Mouse (Mus musculus) frontal cortex, postnatal 10 days (tissue): ENCODE measurements around the gene Gmds.

Experiments used
- DNase-seq, 2 experiments: peaks; one replicate each; pipeline ENCODE4 v3.0.0; 2022; ENCODE audit warnings: low spot score in 2 of 2, mixed read lengths in 1 of 2

Gmds gene

DNA sequence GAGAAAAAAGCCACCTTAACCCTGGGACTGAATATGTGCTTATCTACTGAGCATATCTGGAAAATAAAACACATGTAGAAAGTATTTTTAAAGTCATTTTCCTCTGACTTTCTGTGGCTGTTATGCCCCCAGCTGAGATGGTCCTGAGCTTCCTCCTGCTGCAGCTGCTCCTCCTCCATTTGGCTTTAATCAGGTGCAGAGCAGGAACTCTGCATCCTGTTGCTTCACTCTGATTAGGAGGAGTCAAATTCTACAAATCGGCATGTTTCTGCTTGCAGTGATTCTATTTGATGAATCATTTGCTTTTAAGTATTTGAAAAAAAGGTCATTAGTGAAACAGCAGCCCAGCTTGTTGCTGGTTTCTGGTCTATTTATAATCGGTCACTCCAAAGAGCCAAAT, 177.0 kb downstream of the Gmds start:
- DNase-seq, result no peak

DNA sequence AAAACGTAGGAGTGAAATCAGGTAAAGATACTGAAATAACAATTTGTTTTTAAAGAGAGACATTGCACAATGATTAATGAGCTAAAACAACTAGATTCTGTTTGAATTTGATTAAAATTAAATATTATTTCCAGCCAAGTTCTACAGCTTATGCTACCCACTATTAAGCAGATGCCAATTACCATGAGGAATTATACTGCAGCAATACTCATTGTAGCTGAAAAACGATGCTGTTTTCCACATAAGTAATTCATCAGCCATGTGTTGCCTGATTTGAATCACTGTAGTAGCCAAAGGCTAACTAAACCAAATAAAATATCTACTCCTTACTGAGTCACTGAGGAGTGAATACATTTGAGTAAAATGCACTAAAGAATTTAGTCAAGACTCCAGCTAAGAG, 180.3 kb downstream of the Gmds start:
- no peak for DNase-seq

DNA sequence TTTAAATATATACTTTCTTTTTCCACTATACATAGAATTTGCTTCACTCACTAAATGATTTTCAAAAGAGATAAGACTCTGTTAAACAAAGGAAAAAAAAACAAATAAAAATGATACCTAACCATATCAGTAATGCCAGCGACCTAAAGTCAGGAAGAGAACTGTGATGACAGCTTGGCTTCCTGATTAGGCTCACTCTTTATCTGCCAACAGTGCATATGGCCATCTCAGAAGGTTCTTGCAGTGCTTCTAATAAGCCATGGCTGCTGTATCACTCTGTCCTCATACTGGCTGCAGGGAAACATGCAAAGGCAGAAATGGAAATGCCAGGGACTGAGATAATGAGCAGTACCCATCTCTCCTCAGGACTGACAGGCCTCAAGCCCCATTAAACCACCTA, 192.6 kb downstream of the Gmds start:
- DNase-seq, result no peak

DNA sequence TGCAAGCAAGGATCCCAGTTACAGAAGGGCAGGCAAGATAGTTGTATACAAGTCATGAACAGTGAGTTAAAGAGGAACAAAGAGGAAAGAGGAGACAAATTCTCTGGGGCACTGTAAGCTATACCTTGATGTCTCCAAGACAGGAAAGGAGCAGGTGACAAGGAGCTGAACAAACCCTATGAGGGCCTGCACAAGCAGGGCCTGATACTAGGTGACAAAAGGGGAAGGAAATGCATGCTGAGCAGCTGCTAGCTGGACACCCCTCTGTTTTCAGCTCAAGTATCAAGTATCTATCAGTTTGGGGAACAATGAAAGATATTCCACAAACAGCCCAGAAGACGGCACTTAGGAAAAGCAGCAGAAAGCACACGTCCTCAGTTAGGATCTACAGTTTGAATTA, 193.4 kb downstream of the Gmds start:
- DNase-seq, result no peak

DNA sequence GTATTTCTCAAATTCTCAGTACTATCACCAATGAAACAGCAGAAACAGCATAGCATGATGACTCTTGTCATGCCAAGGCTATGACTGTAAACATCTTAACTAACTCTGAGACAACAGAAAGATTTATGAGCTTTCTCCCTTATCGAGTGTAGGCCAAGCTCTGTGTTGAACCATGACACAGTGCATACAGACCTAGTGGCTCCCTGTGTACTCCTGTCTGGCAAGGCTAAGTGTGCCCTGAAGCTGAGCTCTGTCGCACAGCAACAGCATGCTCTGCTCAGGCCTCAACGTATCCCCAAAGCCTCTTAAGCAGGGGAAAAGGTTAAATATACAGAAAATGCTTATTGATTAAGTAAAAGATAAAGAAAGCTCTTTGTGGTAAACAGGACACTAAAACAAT, 194.9 kb downstream of the Gmds start:
- DNase-seq, result no peak

DNA sequence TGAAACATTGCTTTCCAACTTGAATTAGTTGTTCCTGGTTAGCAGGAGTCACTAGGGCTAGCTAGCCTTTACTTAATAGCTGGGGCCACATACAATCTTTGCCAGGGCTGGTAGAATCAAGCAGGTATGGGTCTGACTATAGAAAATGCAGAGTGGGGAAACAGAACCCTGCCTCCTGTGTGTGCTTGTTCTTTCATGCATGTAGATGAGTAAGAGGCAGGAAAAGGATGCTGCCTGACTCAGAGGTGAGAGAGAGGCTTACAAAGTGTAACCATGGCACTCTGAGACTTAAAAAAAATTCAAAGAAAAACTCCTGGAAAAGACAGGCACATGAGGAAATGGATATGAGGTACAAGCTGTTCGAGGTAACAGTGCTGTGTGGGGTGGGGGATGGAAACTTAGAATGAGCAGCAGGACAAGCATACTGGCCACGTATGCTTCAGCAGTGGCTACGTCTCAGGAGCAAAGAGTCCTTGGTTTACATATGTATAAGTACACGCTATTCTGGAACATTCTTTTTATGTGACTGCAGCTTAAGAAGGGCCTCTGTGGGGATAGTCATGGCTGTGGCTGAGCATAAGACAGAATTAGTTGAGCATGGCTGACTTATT, 203.8 kb downstream of the Gmds start:
- peak in 1 of 2 experiments; percentile 15 for DNase-seq

DNA sequence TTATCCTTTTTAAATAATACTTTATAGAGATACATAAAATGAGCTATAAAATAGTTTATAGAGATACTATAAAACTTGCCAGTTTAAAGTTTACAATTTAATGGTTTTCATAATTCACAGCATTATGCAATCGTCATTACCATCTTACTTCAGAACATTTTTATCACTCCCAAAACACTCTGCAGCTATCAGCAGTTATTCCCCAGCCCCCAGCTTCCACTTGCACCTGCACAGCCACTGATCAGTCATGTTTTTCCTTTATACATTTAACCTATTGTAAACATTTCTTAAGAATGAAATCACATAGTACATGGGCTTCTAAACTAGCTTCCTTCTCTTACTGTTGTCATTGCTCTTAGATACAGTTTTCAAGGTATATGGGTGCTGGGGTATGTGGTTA, 208.6 kb downstream of the Gmds start:
- no peak for DNase-seq

DNA sequence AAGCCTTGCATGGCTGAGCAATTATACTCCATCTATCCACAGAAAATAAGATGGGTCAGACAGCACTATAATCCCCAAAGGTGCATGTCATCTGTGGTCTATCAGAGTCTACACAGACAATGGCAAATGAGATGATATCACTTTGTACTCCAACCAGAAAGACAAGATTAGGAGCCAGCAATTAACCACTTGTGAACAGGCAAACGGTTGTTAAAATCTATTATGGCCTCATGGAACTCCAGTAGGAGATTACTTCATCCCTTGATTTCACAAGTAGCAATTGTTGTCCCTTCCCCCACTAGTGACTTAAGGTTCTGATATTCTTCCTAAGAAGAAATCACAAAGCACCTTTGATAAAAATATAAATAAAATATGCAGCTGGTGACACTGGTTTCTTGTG, 220.2 kb downstream of the Gmds start:
- DNase-seq, result no peak

DNA sequence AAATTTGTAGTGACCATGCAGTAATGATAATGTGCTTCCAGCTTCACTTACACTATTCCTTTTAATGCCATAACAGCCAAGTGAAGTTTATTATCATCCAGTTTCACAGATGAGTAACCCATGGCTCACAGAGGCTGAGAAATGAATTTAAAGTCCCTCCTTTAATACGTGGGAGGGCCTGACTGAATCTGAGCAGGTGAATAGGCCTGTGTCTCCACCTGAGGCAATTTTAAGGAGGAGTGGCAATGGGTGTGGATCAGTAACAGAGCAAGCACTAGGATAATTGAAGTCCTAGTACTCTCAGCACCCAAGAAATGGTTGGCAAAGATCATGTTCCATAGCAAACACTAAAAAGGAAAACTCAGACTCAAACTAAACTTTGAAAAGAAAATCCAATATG, 223.1 kb downstream of the Gmds start:
- no peak for DNase-seq

DNA sequence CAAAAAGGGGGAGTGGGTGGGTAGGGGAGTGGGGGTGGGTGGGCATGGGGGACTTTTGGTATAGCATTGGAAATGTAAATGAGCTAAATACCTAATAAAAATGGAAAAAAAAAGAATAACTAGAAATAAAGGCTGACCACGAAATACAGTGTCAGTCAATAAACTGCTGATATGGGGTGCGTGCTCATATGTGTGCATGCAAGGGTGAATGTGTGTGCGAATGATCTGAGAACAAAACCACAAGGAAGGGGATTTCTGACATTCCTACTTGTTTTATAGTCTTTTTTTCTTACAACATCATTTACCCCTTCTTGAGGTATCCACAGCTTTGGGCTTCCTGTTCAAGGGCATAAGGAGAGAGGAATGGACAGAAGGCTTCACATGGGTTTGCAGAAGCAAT, 224.7 kb downstream of the Gmds start:
- DNase-seq, result no peak

DNA sequence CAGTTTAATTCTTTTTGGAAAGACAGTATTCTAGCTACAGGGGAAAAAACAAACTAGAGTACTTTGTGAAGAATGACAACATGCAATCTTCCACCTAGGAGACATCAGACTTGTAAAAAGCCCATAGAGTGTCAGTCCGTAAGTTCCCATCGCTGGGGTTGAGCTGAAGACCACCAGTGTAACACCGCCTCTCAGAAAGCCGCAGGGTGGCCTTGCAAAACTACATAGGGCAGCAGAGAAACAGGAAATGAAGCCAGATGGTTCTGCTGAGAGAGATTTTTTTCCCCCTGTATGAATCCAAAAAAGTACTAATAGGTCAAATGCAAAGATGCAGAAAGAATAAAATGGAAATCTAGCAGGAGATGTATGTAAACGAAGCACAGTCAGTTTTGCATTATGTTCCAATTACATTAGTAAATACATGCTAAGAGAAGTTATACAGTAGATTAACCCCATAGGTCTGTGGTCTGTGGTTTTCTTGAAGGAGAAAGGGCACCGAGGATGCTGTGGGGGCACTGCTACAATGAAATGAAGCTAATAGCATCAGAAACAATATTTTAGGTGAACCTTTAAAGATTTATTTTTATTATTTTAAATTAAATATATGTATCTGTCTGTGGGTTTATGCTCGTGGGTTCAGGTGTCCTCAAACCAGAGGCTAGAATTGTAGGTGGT, 250.1 kb downstream of the Gmds start:
- no peak for DNase-seq

DNA sequence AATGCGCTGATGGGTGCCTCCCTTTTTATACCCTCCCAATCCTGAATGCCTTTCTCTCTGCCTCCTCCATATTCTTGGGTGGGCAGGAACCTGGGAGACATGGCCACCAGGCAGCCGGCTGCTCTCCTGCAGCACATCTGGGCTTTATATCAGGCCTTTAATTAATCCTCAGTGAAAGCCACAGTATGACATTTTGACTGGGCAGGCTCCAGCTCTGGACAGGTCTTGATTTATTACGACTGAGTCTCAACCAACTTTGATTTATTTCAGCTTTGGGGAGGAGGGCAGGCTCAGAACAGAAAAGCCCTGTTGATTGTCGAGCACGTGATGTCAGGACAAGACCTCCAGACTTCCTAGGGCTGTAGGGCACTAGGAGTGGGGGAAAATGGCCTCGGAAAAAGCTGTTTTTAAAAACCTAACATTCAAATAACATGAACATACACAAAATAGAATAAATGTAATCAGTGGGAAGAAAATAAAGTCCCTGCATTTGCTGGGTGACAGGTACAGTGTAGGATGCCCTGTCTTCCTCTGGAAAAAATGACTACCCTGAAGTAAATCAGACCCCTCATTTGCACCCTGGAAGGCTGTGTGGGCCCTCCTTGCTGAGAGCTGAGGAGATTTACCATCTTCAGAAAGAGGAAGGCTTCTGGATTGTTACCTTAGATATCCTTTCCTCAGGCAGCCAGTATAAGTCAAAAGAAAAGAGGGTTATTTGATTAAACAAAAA, 257.9 kb downstream of the Gmds start:
- DNase-seq, result no peak

DNA sequence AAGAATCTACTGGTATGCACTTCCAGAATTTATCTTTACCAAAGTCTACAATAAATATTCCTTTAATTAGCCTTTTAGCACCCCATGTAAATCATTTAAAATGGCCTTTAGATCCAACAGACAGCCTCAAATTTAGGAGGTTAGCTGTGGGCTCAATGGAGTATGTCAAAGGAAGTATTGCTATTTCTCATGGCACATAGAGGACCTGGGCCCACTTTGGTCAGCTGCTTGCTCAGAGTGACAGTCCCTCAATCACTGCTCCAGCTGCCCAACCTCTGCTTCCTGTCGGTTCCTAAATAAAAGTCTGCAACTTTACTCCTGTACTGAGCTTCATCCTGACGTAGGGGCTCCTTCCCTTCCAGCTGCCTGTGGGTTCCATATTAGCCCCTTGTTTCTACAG, 264.9 kb downstream of the Gmds start:
- no peak for DNase-seq

DNA sequence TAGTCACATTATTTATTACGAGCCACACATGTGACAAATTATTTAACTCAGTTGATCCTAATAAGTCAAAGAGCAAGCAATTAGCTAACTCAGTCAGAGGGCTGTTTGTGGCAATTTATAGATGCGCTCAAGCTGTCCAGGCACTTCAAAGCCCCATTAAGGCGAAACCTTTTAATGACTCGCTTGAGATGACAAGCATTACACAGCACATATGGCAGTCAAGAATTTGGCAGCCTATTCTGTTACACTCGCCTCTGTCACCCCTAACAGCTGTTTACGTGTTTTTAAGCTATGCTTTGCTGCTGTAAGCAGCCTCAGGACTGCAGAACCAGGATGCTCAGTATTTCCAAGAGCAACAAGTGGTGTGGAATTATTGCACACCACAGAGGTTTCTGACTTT, 283.2 kb downstream of the Gmds start:
- no peak for DNase-seq

DNA sequence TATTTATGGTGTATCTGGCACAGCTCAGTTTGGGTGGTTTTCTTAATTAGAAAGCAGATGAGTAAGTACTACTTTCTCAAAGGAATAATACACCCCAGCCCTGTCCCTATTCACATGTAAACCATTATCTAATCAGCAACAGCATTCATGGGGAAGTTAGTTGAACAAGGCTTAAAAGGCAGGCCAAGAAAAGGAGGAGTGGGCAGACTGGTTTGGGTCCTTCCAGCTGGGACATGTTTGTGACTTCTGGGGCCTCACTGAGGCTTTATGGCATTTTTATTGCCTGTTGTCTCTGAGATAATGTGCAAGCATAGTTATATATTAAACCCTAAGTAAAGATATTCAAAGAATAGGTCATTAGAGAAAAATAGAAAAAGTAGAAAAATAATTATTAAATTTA, 285.0 kb downstream of the Gmds start:
- DNase-seq, result no peak

DNA sequence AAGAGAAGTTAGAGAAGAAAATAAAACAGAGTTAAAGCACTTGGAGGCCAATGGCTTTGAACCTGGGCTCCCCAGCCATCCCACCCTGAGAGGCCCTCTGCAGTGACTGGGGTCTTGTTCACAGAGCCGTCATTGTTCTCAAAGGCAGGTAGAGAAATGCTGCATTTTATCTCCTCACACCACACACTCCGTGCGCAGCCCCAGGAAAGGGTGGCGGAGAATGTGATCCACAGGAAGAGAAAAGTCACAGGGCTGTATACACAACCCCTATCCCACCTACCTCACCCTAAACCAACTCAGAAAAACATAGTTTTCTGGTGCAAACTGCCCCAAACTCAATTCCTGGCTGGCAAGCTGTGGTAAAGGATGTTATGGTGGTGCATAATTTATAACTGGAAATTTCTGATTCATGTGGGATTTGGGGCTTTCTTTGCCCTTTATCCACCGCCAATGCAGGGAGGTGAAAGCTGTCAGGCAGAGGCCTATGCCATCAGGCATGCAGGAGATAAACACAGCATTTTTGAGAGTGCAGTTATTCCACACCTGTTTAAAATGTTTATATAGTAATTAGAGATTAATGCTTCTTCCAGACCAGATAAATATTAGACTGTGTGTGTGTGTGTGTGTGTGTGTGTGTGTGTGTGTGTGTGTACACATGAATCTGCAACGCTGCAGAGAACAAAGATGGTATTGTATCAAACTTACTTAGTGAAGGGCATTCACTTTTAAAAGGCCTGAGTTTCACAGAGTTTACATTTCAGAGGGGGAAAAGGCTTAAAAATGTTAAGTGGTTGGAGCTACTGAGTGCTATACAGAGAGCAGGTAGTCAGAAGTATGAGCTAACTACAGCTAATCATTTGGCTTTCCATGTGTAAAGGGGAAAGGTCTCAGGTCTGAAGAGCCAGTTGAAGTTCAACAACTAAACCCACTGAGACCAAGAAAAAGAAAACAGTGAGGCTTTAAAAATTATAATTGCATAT, 290.3 kb downstream of the Gmds start:
- no peak for DNase-seq

DNA sequence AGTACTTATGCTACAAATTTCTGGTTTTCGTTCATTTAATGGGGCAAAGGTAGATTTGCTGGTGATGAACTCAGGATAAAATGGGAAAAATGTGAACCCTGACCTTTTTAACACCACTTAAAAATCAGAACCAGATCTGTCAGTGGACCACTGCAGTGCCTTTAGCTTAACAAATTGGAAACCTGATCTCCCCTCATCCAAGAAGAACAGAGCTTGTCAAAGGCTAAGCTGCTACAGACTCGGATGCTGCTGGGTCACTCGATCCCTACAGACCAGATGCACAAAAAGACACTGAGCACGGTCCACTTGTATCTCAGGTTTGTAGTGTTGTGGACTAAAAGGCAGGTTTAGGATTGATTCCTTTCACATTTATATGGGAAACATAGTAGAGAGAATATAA, 291.6 kb downstream of the Gmds start:
- no peak for DNase-seq

DNA sequence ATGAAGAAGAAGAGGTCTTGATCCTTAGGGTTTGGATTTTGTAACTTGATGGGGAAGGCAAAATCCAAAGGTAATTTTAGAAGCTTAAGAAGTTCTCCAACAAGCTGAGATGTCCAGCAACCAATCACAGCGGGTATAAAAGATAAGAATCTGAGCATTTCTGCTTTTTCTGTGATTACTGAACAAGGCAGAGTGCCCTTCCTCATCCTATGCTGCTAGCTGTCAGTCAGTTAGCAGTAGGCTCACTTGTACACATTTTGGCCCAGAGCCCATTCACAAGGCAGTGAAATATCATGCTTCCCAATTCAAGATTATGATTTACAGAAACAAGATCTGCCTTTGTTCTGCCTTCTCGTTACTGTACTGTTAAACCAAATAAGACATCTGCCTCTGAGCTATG, 295.8 kb downstream of the Gmds start:
- no peak for DNase-seq

DNA sequence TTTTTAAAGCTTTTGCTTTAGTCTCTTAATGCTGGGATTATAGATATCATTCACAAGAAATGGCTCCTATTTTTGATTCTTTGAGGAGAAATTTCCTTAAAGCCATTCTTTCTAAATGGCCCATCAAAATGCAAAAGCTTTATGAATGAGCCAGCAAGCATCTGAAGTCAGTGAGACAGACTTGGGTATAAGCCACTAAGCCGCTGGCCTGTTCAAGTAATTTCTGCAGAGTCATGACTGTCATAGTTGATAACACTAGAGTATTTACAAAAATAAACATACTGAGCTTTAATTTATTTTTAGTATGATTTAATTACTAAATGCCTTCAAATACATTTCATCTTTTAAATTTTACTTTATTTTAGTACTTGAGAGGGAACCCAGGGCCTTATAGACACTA, 297.7 kb downstream of the Gmds start:
- no peak for DNase-seq

DNA sequence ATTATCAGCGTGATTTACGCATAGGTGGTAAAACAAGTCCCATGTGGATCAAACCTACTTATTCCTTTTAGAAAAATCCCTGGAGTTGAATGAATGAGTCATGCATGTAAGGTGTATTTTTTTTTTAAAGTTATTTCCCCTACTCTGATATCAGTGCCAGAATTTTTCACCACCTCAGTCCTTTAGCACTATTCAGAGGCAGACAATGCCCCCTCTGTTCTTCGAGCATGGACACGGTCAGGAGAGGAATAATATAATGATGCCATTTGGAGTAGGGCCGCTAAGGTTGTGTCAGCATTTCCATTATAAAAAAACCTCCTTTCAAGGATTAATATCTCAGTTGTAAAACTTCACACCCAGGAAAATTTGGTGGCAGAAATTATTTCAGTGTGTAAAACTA, 301.6 kb downstream of the Gmds start:
- DNase-seq, result no peak

DNA sequence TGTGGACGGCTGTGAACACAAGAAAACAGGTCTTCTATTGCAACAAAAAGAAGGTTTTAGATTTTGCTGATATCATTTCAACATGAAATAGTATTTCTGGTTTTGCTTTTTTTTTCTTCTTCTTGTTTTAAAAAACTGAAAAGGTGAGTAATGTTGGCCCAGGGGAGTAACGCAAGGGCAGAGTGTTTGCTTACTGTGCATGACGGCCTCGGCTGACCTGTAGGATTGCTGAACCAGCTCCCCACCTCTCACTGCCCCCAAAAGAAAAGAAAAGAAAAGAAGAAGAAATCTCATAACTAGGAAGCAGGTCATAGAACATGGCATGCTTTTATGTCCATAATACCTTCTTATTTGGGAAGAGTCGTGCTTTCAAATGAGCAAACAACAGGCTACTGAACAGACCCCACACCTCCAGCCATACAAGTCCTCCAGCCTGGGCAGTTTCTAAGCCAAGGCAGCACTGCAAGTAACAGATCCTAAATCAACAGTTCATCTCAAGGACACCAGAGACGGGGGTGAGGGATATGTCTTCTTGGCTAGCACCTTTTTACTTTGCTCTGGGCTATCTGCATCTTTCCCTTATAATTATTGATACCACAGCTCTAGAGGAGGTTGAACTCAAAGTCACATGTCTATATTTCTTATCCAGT, 303.6 kb downstream of the Gmds start:
- DNase-seq, result no peak

DNA sequence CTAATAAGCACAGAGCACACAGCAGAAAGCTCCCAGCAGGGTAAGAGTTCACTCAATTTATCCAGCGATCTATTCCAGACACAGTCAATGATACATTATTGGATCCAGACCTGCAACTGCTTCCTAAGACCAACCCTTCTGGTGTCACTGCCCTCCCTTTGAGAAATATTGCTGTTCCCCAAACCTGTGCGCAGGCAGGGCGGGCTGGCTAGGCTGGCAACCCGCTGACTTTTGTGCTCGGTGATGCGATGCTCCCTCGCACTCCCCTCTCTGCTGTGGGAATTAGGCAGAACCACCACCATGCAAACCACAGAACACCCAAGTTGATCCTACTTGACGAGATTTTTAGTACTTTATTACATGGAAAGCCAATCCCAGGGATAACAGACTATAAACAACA, 304.4 kb downstream of the Gmds start:
- no peak for DNase-seq
